Mouse (Mus musculus) adrenal gland, postnatal 25 days (tissue): ENCODE measurements around the gene Lgals8. TPM values are rescaled to one million over a fixed set of nuclear protein-coding genes. Genes with fewer than 3 reads are reported as not detected.

Source experiments
- DNase-seq: peaks from one replicate; pipeline ENCODE4 v3.0.0; 2021; ENCODE audit warnings: mixed read lengths
- total RNA-seq: library from RNA; stranded (reverse); gene quantifications from 2 replicates; pipeline ENCODE4 v1.2.3, GENCODE M21; 2021

Lgals8 gene
- total RNA-seq, 1 experiment from 2014 or later, result 104 TPM

GRCm38 (mm10) chr13:12460881-12461729 is 3.6 kb downstream of the Lgals8 start:
- peak; percentile 97 for DNase-seq

GRCm38 (mm10) chr13:12460443-12460842 is 4.3 kb downstream of the Lgals8 start:
- DNase-seq, result peak; percentile 67

GRCm38 (mm10) chr13:12456711-12457110 is 8.0 kb downstream of the Lgals8 start:
- DNase-seq, result no peak

- no peak for DNase-seq
Measured at GRCm38 (mm10) chr13:12454686-12455390, 9.9 kb downstream of the Lgals8 start.

- no peak for DNase-seq
Measured at GRCm38 (mm10) chr13:12453150-12453549, 11.6 kb downstream of the Lgals8 start.

- DNase-seq, result no peak
Measured at GRCm38 (mm10) chr13:12442008-12442587, 22.6 kb downstream of the Lgals8 start.

DNA sequence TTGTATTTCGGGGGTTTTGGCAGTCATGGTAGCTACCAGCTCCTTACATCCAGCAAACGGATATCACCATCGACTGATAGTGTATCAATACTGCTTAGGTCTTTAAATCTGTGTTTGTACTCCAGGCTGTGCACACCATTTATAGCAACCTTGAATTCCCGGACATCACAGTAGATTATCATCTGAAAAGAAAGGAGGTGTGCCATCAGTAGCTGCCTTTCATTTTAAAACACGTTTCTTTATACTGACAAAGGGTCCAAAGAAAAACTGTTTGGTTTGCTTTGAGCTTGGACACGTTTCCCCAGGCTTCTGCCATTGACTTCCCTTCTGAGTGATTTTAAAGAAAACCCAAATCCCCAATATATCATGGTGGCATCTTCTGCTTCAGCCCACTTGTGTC is 23.9 kb downstream of the Lgals8 start:
- DNase-seq, result no peak

- DNase-seq, result no peak
Measured at GRCm38 (mm10) chr13:12439586-12439985, 25.2 kb downstream of the Lgals8 start.

- no peak for DNase-seq
Measured at GRCm38 (mm10) chr13:12433843-12434242, 30.9 kb downstream of the Lgals8 start.

- no peak for DNase-seq
Measured at GRCm38 (mm10) chr13:12428556-12428955, 36.2 kb downstream of the Lgals8 start.

GRCm38 (mm10) chr13:12420596-12420995 is 44.1 kb downstream of the Lgals8 start:
- DNase-seq, result no peak

- DNase-seq, result no peak
Measured at GRCm38 (mm10) chr13:12412016-12412415, 52.7 kb downstream of the Lgals8 start.

DNA sequence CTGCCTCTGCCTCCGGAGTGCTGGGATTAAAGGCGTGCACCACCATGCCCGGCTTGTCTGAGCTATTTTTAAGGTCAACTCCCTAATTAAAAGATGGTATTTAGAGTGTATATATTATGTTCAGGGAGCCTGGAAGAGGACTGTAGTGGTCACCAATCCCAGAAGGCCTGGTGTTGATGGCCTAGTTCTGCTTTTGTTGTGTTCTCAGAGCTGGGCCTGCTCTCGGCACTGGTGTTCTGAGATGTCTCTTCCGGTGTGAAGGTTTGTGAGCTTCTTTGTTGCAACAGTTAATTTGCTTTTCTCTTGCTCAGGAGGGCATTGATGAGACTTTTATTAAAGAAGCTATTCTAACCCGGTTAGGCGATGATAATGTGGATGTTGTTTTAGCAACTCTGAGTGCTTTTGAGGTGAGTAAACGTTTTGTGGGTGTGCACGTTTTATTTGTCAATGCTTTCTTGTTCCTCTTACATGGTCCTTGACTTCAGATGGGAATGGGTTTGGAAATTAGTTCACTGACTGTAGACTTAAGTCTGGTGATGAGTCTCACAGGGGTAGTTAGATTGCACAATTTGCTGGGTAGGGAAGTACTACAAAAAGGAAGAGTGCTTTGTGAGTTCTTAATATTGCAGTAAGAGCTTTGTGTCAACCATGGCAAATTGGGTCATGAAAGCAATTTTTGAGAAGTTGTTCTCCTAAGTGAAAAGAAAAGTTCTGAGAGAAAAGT is 56.2 kb downstream of the Lgals8 start:
- DNase-seq, result no peak

DNA sequence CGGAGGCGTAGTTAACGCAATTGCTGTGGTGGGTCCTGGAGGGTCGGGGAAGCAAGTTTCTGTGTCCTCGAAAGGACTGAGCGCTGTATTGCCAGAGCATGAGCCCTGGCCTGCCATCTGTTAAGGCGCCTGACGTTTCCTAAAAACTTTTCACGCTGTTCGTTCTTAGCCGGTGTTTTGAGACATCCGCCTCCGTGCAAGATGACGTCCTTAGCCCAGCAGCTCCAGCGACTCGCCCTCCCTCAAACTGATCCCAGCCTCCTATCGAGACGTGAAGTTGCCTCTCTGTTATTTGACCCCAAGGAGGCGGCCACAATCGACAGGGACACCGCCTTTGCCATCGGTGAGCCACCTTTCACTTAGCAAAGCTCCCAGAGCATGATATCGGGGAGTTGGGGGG is 69.2 kb downstream of the Lgals8 start:
- peak; percentile 4 for DNase-seq

- peak; percentile 84 for DNase-seq
Measured at GRCm38 (mm10) chr13:12394609-12395505, 69.9 kb downstream of the Lgals8 start, which contains the start of gene Heatr1. Gene Heatr1 (plus strand): TSS chr13:12395027.

Other genes starting within 250 kb of the Lgals8 start
- 21.4 and 26.1 TPM in 2 replicates for gene Mtr, start 206.8 kb downstream of the Lgals8 start, total RNA-seq
- gene Actn2, start 124.2 kb downstream of the Lgals8 start, total RNA-seq, result 0.24 TPM in 1 of 2 replicates, not detected in the other
- gene Heatr1, start 69.9 kb downstream of the Lgals8 start, total RNA-seq, result 30.5 and 40.0 TPM in 2 replicates
- gene Edaradd, start 55.5 kb upstream of the Lgals8 start, total RNA-seq, result 0.14 and 0.18 TPM in 2 replicates
- 16.1 and 22.9 TPM in 2 replicates for gene Ero1lb, start 100.9 kb upstream of the Lgals8 start, total RNA-seq